Mouse (Mus musculus) kidney, adult 11 months (tissue): Measurements from ENCODE around the gene Vmn1r193.
A peak's percentile ranks its signal among the peaks of the same experiment; 100 is the strongest.
"Not testable (repeated sequence)": the region's sequence is repeated elsewhere in the genome, so short reads cannot be mapped to it uniquely, and the experiment has no call there.

Experiments
- DNase-seq: peaks from one replicate; pipeline ENCODE4 v3.0.0; 2022

The Vmn1r193 gene

GRCm38 (mm10) chr13:22223060-22223459 lies at the start of gene Vmn1r193:
Gene Vmn1r193, minus strand, starts transcription at chr13:22223160.
- DNase-seq: not testable (repeated sequence)

- no peak for DNase-seq
Measured at GRCm38 (mm10) chr13:22271721-22272120, 48.8 kb upstream of the Vmn1r193 start.

DNA sequence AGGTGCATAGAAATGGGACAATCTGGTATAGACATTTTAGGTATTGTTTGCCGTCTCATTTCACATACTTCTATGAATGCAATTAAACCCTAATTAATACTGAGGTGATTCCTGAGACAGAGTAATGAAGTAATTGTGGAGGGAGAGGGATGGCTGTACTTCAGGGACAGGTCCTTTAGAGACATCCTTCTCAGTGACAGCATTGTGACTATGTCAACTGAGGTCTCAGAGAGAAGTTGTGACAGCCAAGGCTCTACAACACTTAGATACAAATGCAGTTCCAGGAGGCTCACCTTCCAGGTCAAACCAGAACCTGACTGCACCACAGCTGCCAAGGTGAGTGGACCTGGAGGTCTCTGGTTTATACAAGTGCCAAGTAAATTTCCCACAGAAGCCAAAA lies 47.3 kb upstream of the Vmn1r193 start, which contains the start of gene Vmn1r195:
Gene Vmn1r195 (plus strand): TSS at position 301 of the 400 bp plus-strand sequence.
- not testable (repeated sequence) for DNase-seq

- DNase-seq: no peak
Measured at GRCm38 (mm10) chr13:22243915-22244314, 21.0 kb upstream of the Vmn1r193 start, which contains the start of gene Vmn1r194. Gene Vmn1r194, plus strand, starts transcription at chr13:22244215.

GRCm38 (mm10) chr13:22192756-22193155 lies 30.2 kb downstream of the Vmn1r193 start:
- DNase-seq: not testable (repeated sequence)

GRCm38 (mm10) chr13:22191041-22191440 lies 31.9 kb downstream of the Vmn1r193 start, which contains the start of gene Vmn1r192:
Gene Vmn1r192, minus strand, starts transcription at chr13:22191141.
- DNase-seq: no peak

DNA sequence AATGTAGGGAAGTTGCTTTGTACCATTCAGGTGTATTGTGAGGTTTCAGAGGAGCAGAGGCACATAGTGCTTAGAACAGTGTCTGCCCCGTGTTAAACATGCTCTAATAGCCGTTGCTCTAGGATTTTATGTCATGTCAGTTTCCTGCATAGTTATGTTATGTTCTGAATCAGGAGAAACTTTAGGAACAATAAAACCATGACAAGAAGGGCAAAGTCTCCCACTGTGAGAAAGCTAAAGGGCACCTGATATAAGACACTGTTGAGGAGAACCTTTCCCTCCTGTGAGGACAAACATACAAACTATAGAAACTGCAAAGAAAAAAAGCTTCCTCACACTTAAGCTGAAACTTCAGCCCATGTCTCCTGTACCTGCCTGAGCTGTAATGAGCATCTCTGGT lies 32.6 kb downstream of the Vmn1r193 start:
- DNase-seq: no peak

GRCm38 (mm10) chr13:22189313-22189712 lies 33.6 kb downstream of the Vmn1r193 start:
- no peak for DNase-seq

DNA sequence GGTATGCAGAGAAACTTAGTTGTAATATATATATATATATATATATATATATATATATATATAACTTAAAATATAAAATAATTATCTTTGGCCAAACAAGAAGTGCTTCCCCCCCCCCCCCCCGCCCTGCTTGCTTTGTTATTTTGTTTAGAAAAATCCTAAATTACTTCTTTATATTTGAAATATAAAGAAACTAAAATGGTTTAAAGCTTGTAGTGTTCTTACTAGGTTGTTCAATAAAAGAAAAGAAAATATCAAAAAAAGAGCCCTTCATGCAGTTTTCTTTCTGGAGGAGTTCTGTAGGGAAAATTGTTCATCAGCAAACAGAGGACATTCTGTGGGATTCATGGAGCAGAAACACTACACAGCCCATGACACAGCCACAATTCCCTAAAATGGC lies 39.1 kb downstream of the Vmn1r193 start, which contains the start of gene Vmn1r191:
Gene Vmn1r191 (minus strand): TSS at position 101 of the 400 bp plus-strand sequence.
- DNase-seq: no peak

GRCm38 (mm10) chr13:22168416-22168815 lies 54.5 kb downstream of the Vmn1r193 start:
- peak; percentile 53 for DNase-seq
